In the genomic region with DNA sequence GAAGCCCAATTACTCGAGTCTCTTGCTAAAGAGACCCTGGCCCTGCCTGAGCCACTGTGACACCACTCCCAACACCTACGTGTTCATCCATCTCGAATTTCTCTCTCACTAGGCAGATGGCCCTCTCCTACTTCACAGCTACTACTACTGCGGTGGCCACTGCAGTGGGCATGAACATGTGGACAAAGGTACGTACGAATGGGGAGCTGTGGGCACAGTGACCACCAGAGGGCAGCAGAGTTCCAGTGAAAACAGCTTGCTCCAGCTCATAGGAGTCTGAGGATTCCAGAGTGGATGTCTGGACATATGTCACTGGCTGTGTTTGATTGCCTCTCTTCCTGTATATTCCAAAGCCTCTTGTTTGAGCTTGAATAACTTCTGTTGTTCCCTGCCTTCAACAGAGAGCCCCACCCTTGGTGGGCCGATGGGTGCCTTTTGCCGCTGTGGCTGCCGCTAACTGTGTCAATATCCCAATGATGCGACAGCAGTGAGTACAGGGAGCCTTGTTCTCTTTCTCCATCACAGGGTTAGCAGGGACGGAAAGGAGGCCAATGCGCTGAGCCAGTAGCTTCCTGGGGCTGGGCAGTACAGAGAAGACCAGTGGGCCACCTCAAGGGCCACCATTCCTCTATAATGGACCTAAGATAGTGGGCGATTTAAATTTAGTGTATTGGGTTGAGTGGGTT, we compare ENCODE assay signal across 8 mouse cellular contexts. TPM values are rescaled to one million over a fixed set of nuclear protein-coding genes. Genes with fewer than 3 reads are reported as not detected.
DNase-seq lines count a peak whose midpoint lies in the region; ATAC-seq and TF ChIP-seq lines count a peak whose summit lies in the region.

No protein-coding gene starts in this region.

- ATAC-seq in heart, embryonic 12.5 days (ENCODE audit: insufficient number of reproducible peaks, low FRiP score) = 0 out of 2 replicates have a peak, but pooled peaks have one; percentile 20
- ATAC-seq in liver, embryonic 14.5 days (ENCODE audit: insufficient read depth) = no peak
- peak; percentile 66 for ATAC-seq in neural tube, embryonic 12.5 days (ENCODE audit: low FRiP score, low read depth)
- ATAC-seq in stomach, embryonic 16.5 days (ENCODE audit: insufficient read depth, low FRiP score) = peak; percentile 65; the same call in 1 of the 2 replicates

- TF ChIP-seq EP300 in liver, embryonic 14.5 days (IDR thresholded peaks at IDR 0.05; ENCODE audit: low read depth) = no peak

- no peak overlapping the region for H3K27ac ChIP-seq in bone marrow, adult 2 months (ENCODE audit: control insufficient read depth, insufficient read depth, low read depth, low read length, poor library complexity)
- no peak overlapping the region for H3K27ac ChIP-seq in embryonic fibroblast, embryonic 13.5 days (ENCODE audit: insufficient read depth, low read length)
- H3K27ac ChIP-seq in heart, embryonic 12.5 days (ENCODE audit: poor library complexity, severe bottlenecking) = no peak overlapping the region
- H3K27ac ChIP-seq in liver, embryonic 14.5 days = no peak overlapping the region
- no peak overlapping the region for H3K27ac ChIP-seq in neural tube, embryonic 12.5 days
- H3K27ac ChIP-seq in stomach, embryonic 16.5 days (ENCODE audit: low read length) = no peak overlapping the region

- no peaks in the 10 kb centered on the region for H3K27me3 ChIP-seq in heart, embryonic 12.5 days (replicated peaks)
- no peaks in the 10 kb centered on the region for H3K27me3 ChIP-seq in liver, embryonic 14.5 days (ENCODE audit: control insufficient read depth, insufficient read depth, low read length)
- no peaks in the 10 kb centered on the region for H3K27me3 ChIP-seq in neural tube, embryonic 12.5 days (replicated peaks)
- no peaks in the 10 kb centered on the region for H3K27me3 ChIP-seq in stomach, embryonic 16.5 days (ENCODE audit: control insufficient read depth, insufficient read depth, low read length)

- no peak for TF ChIP-seq POLR2A in bone marrow, adult 2 months (IDR thresholded peaks at IDR 0.05; ENCODE audit: borderline replicate concordance, control insufficient read depth, low read depth, low read length)
- TF ChIP-seq POLR2A in embryonic fibroblast, embryonic 13.5 days (IDR thresholded peaks at IDR 0.05; ENCODE audit: low read depth, low read length) = no peak

- DNase-seq in B cell, adult 2 months = peak; percentile 85
- peak; percentile 87 to 94 for DNase-seq in kidney, postnatal 25 days
- peak; percentile 47 to 56 (median 47) for DNase-seq in liver, embryonic 14.5 days (ENCODE audit: low read depth in 3 of 3, low spot score in 3 of 3)

- peak; percentile 98 for TF ChIP-seq CTCF in bone marrow, adult 2 months (IDR thresholded peaks at IDR 0.05; ENCODE audit: control insufficient read depth, insufficient read depth, low read length)
- TF ChIP-seq CTCF in embryonic fibroblast, embryonic 13.5 days (IDR thresholded peaks at IDR 0.05; ENCODE audit: borderline replicate concordance, insufficient read depth, low read length) = peak; percentile 95; the same call in 1 of the 2 replicates
- TF ChIP-seq CTCF in liver, embryonic 14.5 days (IDR thresholded peaks at IDR 0.05; ENCODE audit: low read depth) = peak; percentile 99

- H3K36me3 ChIP-seq in heart, embryonic 12.5 days = peaks cover 36% of the 10 kb centered on the region
- no peaks in the 10 kb centered on the region for H3K36me3 ChIP-seq in liver, embryonic 14.5 days (replicated peaks; ENCODE audit: control insufficient read depth, insufficient read depth, low read depth)
- H3K36me3 ChIP-seq in neural tube, embryonic 12.5 days = peaks cover 34% of the 10 kb centered on the region
- H3K36me3 ChIP-seq in stomach, embryonic 16.5 days (ENCODE audit: control insufficient read depth, insufficient read depth, low read length) = no peaks in the 10 kb centered on the region

- WGBS in bone marrow, adult 2 months = 62% methylated on average over 13 of the region's 13 CpGs
- WGBS in heart, embryonic 12.5 days = 62% methylated on average over 13 of the region's 13 CpGs
- 59% methylated on average over 13 of the region's 13 CpGs for WGBS in liver, embryonic 14.5 days (ENCODE audit: insufficient replicate concordance)
- WGBS in neural tube, embryonic 12.5 days = 57% methylated on average over 13 of the region's 13 CpGs
- 54% methylated on average over 13 of the region's 13 CpGs for WGBS in stomach, embryonic 16.5 days

- no peak overlapping the region for H3K4me3 ChIP-seq in bone marrow, adult 2 months (replicated peaks; ENCODE audit: control insufficient read depth, low read depth, low read length)
- H3K4me3 ChIP-seq in embryonic fibroblast, embryonic 13.5 days (ENCODE audit: insufficient read depth, low read length) = no peak overlapping the region
- no peak overlapping the region for H3K4me3 ChIP-seq in heart, embryonic 12.5 days
- no peak overlapping the region for H3K4me3 ChIP-seq in liver, embryonic 14.5 days (ENCODE audit: insufficient read depth in 1 of 2, low read depth in 2 of 2, low read length in 2 of 2)
- H3K4me3 ChIP-seq in neural tube, embryonic 12.5 days = no peak overlapping the region
- no peak overlapping the region for H3K4me3 ChIP-seq in stomach, embryonic 16.5 days (replicated peaks; ENCODE audit: low read length)

- H3K9ac ChIP-seq in heart, embryonic 12.5 days = no peak overlapping the region
- no peak overlapping the region for H3K9ac ChIP-seq in liver, embryonic 14.5 days (replicated peaks)
- no peak overlapping the region for H3K9ac ChIP-seq in neural tube, embryonic 12.5 days
- no peak overlapping the region for H3K9ac ChIP-seq in stomach, embryonic 16.5 days (ENCODE audit: low read length)

- H3K4me2 ChIP-seq in heart, embryonic 12.5 days = no peak overlapping the region
- H3K4me2 ChIP-seq in liver, embryonic 14.5 days (ENCODE audit: low read depth) = no peak overlapping the region
- H3K4me2 ChIP-seq in neural tube, embryonic 12.5 days (replicated peaks) = no peak overlapping the region
- no peak overlapping the region for H3K4me2 ChIP-seq in stomach, embryonic 16.5 days (ENCODE audit: low read depth, low read length)

- no peaks in the 10 kb centered on the region for H3K9me3 ChIP-seq in heart, embryonic 12.5 days (replicated peaks)
- H3K9me3 ChIP-seq in liver, embryonic 14.5 days (ENCODE audit: control insufficient read depth, low read length) = no peaks in the 10 kb centered on the region
- H3K9me3 ChIP-seq in neural tube, embryonic 12.5 days = no peaks in the 10 kb centered on the region
- no peaks in the 10 kb centered on the region for H3K9me3 ChIP-seq in stomach, embryonic 16.5 days (replicated peaks; ENCODE audit: control insufficient read depth, low read length)

- no peaks in the 10 kb centered on the region for H3K4me1 ChIP-seq in bone marrow, adult 2 months (ENCODE audit: control insufficient read depth, insufficient read depth, low read length)
- no peaks in the 10 kb centered on the region for H3K4me1 ChIP-seq in embryonic fibroblast, embryonic 13.5 days (ENCODE audit: control insufficient read depth, insufficient read depth, low read length)
- H3K4me1 ChIP-seq in heart, embryonic 12.5 days (replicated peaks) = peaks cover 6% of the 10 kb centered on the region; the same call in 1 of the 2 replicates
- no peaks in the 10 kb centered on the region for H3K4me1 ChIP-seq in liver, embryonic 14.5 days (replicated peaks; ENCODE audit: control insufficient read depth in 2 of 2, insufficient read depth in 2 of 2, low read length in 1 of 2)
- H3K4me1 ChIP-seq in neural tube, embryonic 12.5 days = no peaks in the 10 kb centered on the region
- no peaks in the 10 kb centered on the region for H3K4me1 ChIP-seq in stomach, embryonic 16.5 days (ENCODE audit: control insufficient read depth, insufficient read depth, low read length)

RNA-seq across cellular contexts. Expression of gene Wbp1l, which starts 10.9 kb away (rescaled TPM):
- polyA plus RNA-seq in bone marrow, adult 2 months (2011; ENCODE audit: insufficient read depth, insufficient read length, low replicate concordance, missing spikeins) = 15.8 and 29.3 TPM in 2 replicates
- 50.6 and 52.9 TPM in 2 replicates for polyA plus RNA-seq in embryonic fibroblast, embryonic 13.5 days (2011; ENCODE audit: insufficient read length, low read depth, missing spikeins)
- polyA plus RNA-seq in heart, embryonic 12.5 days (2016; fragmentation: Nextera tagmentation; extraction: Ambion mirVana) = 53.4 and 55.6 TPM in 2 replicates
- 10.6 and 10.7 TPM in 2 replicates for polyA plus RNA-seq in liver, embryonic 14.5 days (2012; rRNA removed)
- polyA plus RNA-seq in liver, embryonic 14.5 days (2014; fragmentation: Nextera tagmentation; extraction: Ambion mirVana) = 9.8 and 11.8 TPM in 2 replicates
- polyA plus RNA-seq in neural tube, embryonic 12.5 days (2016; fragmentation: Nextera tagmentation; extraction: Ambion mirVana) = 53.4 and 54.8 TPM in 2 replicates
- polyA plus RNA-seq in stomach, embryonic 16.5 days (2015; fragmentation: Nextera tagmentation; extraction: Ambion mirVana) = 37.1 and 38.0 TPM in 2 replicates

RNA-seq across cellular contexts. Expression of gene Sfxn2, which starts 14.8 kb away (rescaled TPM):
- 4.3 and 9.4 TPM in 2 replicates for polyA plus RNA-seq in bone marrow, adult 2 months (2011; ENCODE audit: insufficient read depth, insufficient read length, low replicate concordance, missing spikeins)
- polyA plus RNA-seq in embryonic fibroblast, embryonic 13.5 days (2011; ENCODE audit: insufficient read length, low read depth, missing spikeins) = 7.6 and 8.6 TPM in 2 replicates
- polyA plus RNA-seq in heart, embryonic 12.5 days (2016; fragmentation: Nextera tagmentation; extraction: Ambion mirVana) = 8.1 and 8.9 TPM in 2 replicates
- 5.8 and 7.4 TPM in 2 replicates for polyA plus RNA-seq in liver, embryonic 14.5 days (2012; rRNA removed)
- polyA plus RNA-seq in liver, embryonic 14.5 days (2014; fragmentation: Nextera tagmentation; extraction: Ambion mirVana) = 15.0 and 15.9 TPM in 2 replicates
- polyA plus RNA-seq in neural tube, embryonic 12.5 days (2016; fragmentation: Nextera tagmentation; extraction: Ambion mirVana) = 11.4 and 12.2 TPM in 2 replicates
- polyA plus RNA-seq in stomach, embryonic 16.5 days (2015; fragmentation: Nextera tagmentation; extraction: Ambion mirVana) = 16.6 and 19.3 TPM in 2 replicates

RNA-seq across cellular contexts. Expression of gene Arl3, which starts 15.0 kb away (rescaled TPM):
- 14.0 and 18.3 TPM in 2 replicates for polyA plus RNA-seq in bone marrow, adult 2 months (2011; ENCODE audit: insufficient read depth, insufficient read length, low replicate concordance, missing spikeins)
- 83.5 and 94.6 TPM in 2 replicates for polyA plus RNA-seq in embryonic fibroblast, embryonic 13.5 days (2011; ENCODE audit: insufficient read length, low read depth, missing spikeins)
- polyA plus RNA-seq in heart, embryonic 12.5 days (2016; fragmentation: Nextera tagmentation; extraction: Ambion mirVana) = 88.2 and 94.4 TPM in 2 replicates
- 14.7 and 27.6 TPM in 2 replicates for polyA plus RNA-seq in liver, embryonic 14.5 days (2012; rRNA removed)
- polyA plus RNA-seq in liver, embryonic 14.5 days (2014; fragmentation: Nextera tagmentation; extraction: Ambion mirVana) = 17.1 and 17.6 TPM in 2 replicates
- polyA plus RNA-seq in neural tube, embryonic 12.5 days (2016; fragmentation: Nextera tagmentation; extraction: Ambion mirVana) = 190 and 194 TPM in 2 replicates
- polyA plus RNA-seq in stomach, embryonic 16.5 days (2015; fragmentation: Nextera tagmentation; extraction: Ambion mirVana) = 98.1 and 105 TPM in 2 replicates
